Mouse (Mus musculus): ENCODE measurements around the gene Anapc4.

Gene Anapc4

DNA sequence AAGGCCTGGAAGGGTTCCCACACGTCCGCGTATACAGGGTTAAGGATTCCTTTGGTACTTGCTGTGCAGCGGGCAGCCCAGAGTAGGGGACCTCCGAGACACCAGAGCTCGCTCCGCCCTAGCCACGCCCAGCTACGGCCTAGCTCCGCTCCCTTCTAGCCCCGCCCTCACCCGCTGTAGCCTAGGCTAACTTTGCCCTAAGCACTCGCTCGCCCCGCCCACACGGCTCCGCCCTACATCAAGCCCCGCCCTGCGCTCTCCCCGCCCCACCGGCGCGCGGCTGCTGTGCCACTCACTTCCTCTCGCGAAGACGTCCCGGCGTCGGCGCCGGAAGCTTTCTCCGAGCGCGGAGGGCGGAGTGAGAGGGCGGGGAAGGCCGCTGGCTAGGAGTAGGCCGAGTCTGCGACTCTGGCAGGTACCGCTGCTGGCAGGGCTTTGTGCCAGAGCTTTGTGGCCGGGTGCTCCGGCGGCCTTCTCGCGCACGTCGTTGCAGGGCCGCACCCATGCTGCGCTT, at the start of gene Anapc4:
Gene Anapc4 (plus strand): TSS at position 252 of the 514 bp plus-strand sequence.
- DNase-seq (ENCODE audit: low read depth, low spot score) = peak; percentile 99

GRCm38 (mm10) chr5:52786556-52787322, 47.1 kb upstream of the Anapc4 start:
- DNase-seq (ENCODE audit: low read depth, low spot score) = no peak

DNA sequence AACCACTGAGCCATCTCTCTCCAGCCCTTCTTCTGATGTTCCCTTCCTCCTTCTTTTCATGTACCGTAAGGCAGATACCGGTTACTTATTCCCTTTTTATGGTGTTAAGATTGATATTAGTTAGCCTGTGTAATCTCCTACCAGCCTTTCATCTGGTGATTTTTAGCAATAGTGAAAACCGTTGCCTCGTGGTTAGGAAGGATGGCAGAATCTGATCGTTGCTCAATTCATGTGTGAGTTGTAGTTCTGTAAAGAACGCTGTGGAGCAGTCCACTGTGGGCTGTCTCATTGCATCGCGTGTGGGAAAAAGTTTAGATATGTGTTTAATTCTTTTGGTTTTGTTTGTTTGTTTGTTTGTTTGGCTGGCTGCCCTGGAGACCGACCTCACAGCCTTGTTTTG, 40.6 kb upstream of the Anapc4 start:
- DNase-seq (ENCODE audit: low read depth, low spot score) = no peak

- no peak for DNase-seq (ENCODE audit: low read depth, low spot score)
Measured at GRCm38 (mm10) chr5:52794109-52794508, 39.7 kb upstream of the Anapc4 start.

GRCm38 (mm10) chr5:52799274-52799985, 34.4 kb upstream of the Anapc4 start:
- DNase-seq (ENCODE audit: low read depth, low spot score) = no peak

GRCm38 (mm10) chr5:52805801-52806200, 28.0 kb upstream of the Anapc4 start:
- no peak for DNase-seq (ENCODE audit: low read depth, low spot score)

DNA sequence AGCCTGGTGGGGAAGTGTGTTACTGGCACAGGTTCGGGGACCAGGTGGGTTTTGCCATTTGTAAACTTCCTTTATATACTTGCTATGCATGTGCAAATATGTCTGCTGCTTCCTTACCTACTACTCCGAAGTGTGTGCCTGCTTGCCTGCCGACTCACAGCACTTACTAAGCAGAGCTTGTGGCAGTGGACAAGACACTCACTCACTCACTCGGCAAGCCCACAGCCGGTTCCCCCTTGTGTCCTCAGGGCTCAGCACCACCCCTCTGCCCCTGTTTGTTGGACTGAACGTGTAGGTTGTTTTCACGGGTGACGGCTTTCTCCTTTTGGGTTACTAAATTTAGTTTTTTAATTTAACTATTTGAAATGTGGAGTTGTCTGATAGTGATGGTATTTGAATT, 27.5 kb upstream of the Anapc4 start:
- DNase-seq (ENCODE audit: low read depth, low spot score) = no peak

DNA sequence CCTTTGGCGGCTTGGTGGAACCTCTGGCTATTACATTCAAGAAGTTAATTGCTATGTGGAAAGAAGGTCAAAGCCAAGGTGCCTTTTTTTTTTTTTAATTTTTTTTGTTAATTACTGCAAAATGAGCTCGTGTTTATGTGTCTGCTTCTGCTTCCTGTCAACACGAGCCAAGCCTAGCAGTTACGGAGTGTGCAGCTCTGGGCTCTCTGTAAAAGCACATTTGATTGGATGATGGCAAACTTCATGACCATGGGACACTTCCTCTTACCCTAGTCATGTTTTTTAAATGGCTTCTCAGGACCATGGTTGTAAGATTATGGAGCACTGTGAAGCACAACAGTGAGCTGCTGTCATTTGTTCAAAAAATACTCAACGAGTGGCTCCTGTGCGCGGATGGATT, 26.8 kb upstream of the Anapc4 start:
- no peak for DNase-seq (ENCODE audit: low read depth, low spot score)

DNA sequence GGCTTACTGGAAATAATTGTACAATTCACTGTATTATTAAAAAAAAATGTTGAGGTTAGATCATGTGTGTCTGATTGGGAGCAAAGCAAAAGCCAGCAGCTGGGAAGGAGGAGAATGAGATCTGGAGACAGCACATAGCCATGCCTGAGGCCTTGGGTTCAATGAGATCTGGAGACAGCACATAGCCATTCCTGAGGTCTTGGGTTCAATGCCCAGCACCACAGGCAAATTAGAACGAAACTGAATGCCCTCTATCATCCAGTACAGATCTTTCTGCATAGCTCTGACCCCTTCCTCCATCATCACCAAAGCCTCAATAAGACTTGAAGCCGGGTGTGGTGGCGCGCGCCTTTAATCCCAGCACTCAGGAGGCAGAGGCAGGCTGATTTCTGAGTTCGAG, 23.4 kb upstream of the Anapc4 start:
- DNase-seq (ENCODE audit: low read depth, low spot score) = no peak

GRCm38 (mm10) chr5:52811056-52811455, 22.8 kb upstream of the Anapc4 start:
- DNase-seq (ENCODE audit: low read depth, low spot score) = no peak

DNA sequence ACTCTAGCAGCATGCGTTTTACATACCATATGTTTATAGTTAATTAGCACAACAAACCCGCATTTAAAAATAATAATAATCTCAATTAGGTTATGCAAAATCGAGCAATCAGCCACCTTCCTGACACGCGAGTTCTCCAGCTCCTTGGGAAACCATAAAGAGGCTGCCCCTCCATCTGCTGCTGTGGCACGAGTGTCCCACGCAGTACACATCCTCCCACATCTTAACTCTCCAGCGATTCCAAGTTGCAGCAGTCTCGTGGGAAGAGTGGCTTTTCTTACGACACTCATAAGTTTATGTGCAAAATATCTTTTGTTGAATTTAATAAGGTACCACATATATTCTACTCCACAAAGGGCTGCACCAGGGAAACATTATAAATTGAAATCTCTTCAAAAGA, 21.4 kb upstream of the Anapc4 start:
- DNase-seq (ENCODE audit: low read depth, low spot score) = no peak

- DNase-seq (ENCODE audit: low read depth, low spot score) = no peak
Measured at GRCm38 (mm10) chr5:52813312-52813711, 20.5 kb upstream of the Anapc4 start.

GRCm38 (mm10) chr5:52818676-52819075, 15.1 kb upstream of the Anapc4 start:
- no peak for DNase-seq (ENCODE audit: low read depth, low spot score)

DNA sequence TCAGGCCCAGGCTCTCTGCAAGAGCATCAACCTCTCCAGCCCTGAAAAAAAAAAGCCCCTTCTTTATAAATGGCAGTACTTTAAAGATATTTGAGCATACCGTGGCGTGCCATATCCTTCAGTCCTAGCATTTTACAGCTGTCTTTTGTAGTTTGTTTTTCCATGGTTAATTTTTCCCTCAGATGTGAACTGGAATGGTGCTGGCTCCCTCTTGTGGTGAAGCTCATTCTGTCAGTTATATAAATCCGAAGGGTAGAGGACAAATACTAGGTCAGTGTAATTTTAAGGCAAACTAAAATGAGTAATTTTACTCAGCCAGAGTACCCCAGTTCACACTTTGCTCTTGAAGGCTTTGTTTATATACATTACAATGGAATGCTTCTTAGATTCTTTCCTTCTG, 12.1 kb upstream of the Anapc4 start:
- peak; percentile 35 for DNase-seq (ENCODE audit: low read depth, low spot score)

GRCm38 (mm10) chr5:52827923-52828322, 5.9 kb upstream of the Anapc4 start:
- no peak for DNase-seq (ENCODE audit: low read depth, low spot score)

DNA sequence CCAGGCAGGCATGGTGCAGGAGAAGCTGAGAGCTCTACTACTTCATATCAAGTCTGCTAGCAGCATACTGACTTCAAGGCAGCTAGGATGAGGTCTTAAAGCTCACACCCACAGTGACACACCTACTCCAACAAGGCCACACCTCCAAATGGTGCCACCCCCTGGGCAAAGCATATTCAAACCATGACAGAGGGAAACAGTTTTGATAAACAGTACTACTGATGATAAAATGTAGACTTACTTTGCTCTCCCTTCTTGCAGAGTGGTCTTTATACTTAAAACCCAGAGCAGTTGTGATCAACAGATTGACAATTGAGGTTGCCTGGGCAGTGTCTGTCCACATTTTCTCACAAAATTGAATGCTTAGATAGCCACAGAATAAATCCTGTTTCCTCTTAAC, 807 bp upstream of the Anapc4 start:
- DNase-seq (ENCODE audit: low read depth, low spot score) = no peak

GRCm38 (mm10) chr5:52834386-52834785, 574 bp downstream of the Anapc4 start:
- no peak for DNase-seq (ENCODE audit: low read depth, low spot score)

DNA sequence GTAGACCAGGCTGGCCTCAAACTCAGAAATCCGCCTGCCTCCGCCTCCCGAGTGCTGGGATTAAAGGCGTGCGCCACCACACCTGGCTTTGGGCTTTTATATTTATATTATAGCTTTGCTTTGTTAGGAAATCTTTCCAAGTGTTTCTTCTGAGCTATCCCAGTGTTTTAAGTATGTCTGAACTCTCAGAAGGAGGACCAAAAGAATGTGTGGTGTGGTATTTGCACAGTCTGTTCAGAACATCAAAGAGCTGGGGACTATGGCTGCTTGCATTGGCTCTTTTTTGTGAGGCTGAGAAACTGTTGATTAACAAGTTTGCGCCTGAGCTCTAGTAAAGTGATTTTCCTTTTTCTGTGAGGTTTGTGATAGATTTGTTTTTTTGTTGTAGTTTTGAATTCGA, 10.5 kb downstream of the Anapc4 start:
- DNase-seq (ENCODE audit: low read depth, low spot score) = no peak

- DNase-seq (ENCODE audit: low read depth, low spot score) = no peak
Measured at GRCm38 (mm10) chr5:52855727-52856126, 21.9 kb downstream of the Anapc4 start.

DNA sequence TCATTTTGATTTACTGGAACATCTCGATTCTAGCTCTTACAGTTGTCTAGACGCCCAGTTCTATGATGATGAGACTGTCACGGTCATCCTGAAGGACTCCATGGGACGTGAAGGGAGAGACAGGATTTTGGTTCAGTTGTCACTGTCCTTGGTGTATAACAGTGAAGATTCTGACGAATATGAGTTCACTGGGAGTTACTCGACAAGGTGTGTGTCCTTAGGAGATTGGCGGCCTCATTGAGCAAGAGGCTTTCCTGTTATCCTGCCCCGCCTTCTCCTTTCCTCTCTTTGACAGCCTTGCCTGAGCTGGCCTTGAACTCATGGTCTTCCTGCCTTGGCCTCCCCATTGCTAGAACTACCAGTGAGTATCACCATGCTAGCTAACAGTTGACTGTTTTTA, 30.6 kb downstream of the Anapc4 start:
- DNase-seq (ENCODE audit: low read depth, low spot score) = no peak

GRCm38 (mm10) chr5:52865825-52866224, 32.0 kb downstream of the Anapc4 start:
- no peak for DNase-seq (ENCODE audit: low read depth, low spot score)

DNA sequence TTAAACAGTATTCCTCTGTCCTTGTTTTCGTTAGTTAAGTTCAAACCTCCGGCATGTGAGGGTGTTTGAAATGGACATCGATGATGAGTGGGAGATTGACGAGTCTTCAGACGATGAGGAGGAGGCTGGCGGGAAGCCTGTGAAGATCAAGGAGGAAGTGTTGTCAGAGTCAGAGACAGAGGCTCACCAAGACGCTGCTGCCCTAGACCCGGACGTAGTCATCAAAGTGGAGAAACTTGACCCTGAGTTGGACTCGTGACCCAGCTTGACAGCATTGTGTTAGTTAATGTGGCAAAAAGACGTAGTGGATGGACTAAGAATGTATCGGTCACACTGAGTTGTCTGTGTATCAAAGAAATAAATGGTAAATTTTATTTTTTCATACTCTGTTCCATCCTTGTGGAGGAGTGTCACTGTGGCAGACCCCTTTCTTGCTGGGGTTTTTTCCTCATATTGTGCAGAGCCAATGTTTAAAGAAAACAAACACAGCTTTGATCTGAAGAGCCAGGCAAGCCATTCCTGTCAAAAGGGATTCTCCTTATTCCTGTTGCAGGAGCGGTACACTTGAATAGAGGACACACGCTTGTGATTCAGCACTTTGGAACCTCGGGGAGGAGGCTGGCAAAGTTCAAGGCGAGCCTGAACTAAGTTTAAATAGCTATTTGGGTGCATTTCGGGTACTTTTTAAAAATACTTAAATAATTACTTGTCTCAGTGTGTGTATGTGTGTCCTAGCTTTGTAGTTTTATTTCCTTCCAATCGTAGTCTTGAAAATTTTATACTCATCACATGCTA, 32.7 kb downstream of the Anapc4 start:
- no peak for DNase-seq (ENCODE audit: low read depth, low spot score)

All from embryo, embryonic 11.5 days (tissue).